Mouse (Mus musculus): ENCODE measurements around the gene Igfbp7. TPM values are rescaled to one million over a fixed set of nuclear protein-coding genes. Genes with fewer than 3 reads are reported as not detected.

The Igfbp7 gene
- 35.8 and 36.4 TPM in 2 replicates for polyA plus RNA-seq (2016; fragmentation: Nextera tagmentation; extraction: Ambion mirVana)

DNA sequence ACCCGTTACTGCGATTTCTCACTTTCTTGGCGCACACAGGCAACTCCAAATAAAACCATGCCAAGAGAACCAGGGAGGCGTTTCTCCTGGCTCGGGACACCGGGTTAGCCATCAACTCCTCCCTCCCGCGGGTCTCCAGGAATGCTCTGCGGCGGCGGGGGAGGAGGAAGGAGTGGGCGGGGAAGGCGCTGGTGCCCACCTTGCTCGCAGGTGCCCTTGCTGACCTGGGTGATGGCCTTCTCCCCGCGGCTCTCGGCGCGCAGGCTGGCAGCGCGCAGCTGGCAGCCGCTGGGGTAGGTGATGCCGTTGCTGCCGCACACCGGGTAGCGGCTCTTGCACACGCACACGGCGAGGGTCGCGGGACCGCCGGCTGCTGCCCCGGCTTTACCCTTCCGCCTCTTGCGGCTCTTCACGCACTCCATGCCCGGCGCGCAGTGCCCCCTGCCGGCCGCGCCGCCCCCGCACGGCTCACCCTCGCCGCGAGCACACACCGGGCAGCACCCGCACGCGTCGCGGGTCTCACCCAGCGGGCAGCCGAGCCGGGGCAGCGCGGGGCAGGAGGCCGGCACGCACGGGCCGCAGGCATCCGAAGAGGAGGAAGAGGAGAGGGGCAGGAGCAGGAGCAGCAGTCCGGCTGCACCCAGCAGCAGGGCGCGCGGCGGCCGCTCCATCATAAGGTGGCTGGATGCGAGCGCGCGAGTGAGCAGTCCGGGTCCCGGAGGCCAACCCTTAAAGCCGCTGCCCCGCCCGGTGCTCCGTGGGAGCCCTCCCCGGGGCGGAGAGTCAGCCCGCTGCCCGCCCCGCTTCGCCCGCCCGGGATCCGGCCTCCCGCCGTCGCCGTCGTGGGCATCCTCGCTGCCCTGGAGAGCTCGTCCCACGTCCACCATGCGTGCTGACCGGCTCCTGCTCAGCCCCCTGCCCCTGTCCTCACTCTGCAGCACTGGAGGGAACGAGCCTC lies at the start of gene Igfbp7:
Igfbp7 (minus strand) TSS at position 701 of the 958 bp plus-strand sequence.
- H3K4me2 ChIP-seq (replicated peaks): peak within 1 kb of the TSS; percentile 92
- ATAC-seq (ENCODE audit: low FRiP score, low read depth): peak; percentile 93
- peak within 1 kb of the TSS; percentile 62 for H3K4me3 ChIP-seq
- H3K4me1 ChIP-seq: peaks cover 8% of the 10 kb centered on the region; the same call in 1 of the 2 replicates
- no peak within 1 kb of the TSS for H3K27ac ChIP-seq (replicated peaks)
- H3K27me3 ChIP-seq: peaks cover 39% of the 10 kb centered on the region
- H3K9ac ChIP-seq (replicated peaks): peak within 1 kb of the TSS; percentile 61
- 6% methylated on average over 85 of the region's 101 CpGs for WGBS
- no peaks in the 10 kb centered on the region for H3K36me3 ChIP-seq
- H3K9me3 ChIP-seq: no peaks in the 10 kb centered on the region

DNA sequence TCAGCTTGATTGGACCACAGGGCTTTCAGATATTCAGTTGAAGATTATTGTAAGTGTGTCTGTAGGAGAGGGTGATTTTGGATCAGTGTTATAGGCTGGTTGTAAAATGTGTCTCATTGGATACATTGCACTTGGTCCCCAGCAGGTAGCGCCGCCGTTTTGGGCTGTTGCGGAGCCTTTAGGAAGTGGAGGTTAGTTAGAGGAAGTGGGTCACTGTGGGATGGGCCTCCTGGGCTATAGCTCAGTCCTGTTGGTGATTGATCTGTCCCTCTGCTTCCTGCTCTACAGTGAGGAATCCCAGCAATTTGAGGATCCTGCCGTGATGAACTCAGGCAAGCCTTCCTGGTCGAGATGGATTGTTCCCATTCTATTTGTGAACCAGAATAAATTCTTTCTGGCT lies 44.3 kb upstream of the Igfbp7 start:
- Histone ChIP-seq H3K27me3 (no peaks in the 10 kb centered on the region), H3K4me1 (no peaks in the 10 kb centered on the region), H3K36me3 (no peaks in the 10 kb centered on the region), H3K4me2 (replicated peaks) (no peak overlapping the region), H3K9ac (replicated peaks) (no peak overlapping the region), H3K4me3 (no peak overlapping the region), H3K27ac (replicated peaks) (no peak overlapping the region), H3K9me3 (no peaks in the 10 kb centered on the region)
- ATAC-seq (ENCODE audit: low FRiP score, low read depth): no peak
- 87% methylated on average over 6 of the region's 6 CpGs for WGBS

DNA sequence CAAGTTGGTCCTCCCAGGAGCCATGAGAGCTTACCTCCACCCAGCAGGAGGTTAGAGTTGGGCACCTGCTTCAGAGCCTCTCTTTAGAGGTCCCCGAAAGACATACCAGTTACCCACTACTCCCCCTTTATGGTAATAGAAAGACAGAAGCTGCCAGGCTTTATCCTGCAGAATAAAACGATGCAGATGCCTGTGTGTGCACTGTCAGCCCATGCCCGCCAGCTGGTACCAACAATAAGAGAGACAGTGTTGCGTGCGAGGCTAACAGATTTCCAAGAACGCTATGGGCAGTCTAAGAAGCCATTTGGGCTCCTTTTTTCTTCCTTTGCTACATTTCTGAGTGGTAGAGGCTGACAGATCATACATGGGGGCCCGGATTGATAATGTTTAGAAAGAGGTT lies 41.7 kb upstream of the Igfbp7 start:
- Histone ChIP-seq H3K27ac (replicated peaks) (no peak overlapping the region), H3K4me2 (replicated peaks) (no peak overlapping the region), H3K9ac (replicated peaks) (no peak overlapping the region), H3K36me3 (no peaks in the 10 kb centered on the region), H3K4me3 (no peak overlapping the region), H3K27me3 (no peaks in the 10 kb centered on the region), H3K4me1 (no peaks in the 10 kb centered on the region), H3K9me3 (no peaks in the 10 kb centered on the region)
- ATAC-seq (ENCODE audit: low FRiP score, low read depth): no peak
- 90% methylated on average over 7 of the region's 7 CpGs for WGBS

DNA sequence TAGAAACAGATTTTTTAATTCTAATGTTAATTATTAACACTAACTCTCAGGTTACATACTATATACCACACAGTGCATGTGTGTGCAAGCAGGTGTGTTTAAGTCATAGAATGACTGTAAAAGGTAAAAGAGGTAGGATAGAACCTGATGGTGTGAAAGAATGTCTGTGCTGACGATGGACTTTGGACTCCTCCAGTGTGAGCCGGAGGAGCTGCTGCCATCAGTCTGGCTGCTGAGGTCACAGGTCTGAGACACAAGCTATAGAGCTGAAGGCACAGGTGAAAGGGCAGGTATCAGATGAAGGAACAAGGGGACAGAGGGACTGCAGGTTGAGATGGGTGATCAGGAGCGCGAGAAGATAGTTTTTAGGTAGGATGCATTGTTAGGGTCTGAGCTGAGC lies 37.6 kb upstream of the Igfbp7 start:
- no peak for ATAC-seq (ENCODE audit: low FRiP score, low read depth)
- H3K36me3 ChIP-seq: no peaks in the 10 kb centered on the region

DNA sequence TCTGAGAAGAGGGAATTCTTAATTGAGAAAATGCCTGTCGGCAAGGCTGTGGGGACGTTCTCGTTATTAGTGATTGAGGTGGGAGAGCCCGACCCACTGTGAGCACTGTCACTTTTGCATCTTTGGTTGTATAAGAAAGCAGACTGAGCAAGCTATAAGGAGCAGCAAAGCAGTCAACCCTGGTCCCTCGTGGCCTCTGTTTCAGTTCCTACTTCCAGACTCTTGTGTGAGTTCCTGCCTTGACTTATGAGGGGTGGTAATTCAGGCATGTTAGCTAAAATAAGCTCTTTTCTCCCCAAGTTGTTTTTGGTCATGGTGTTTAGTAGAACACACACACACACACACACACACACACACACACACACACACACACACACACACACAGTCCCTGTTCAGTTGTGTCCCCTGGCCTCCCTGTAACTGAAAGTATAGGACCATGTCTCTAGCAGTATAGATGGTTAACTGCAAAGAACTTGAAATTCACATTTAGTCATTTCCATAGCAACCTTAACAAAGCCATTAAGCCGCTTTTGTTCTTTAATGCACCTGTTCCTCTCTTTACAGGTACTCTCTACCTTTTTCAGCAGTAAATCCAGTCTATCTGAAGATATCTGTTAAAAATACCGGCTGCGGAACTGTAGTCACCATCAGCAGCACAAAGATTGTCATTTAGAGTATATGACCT lies 36.2 kb upstream of the Igfbp7 start:
- no peaks in the 10 kb centered on the region for H3K27me3 ChIP-seq
- no peak for ATAC-seq (ENCODE audit: low FRiP score, low read depth)
- H3K9ac ChIP-seq (replicated peaks): no peak overlapping the region

More for the DNA sequence above, 37.6 kb upstream of the Igfbp7 start:
- Histone ChIP-seq H3K9me3 (no peaks in the 10 kb centered on the region), H3K27ac (replicated peaks) (no peak overlapping the region), H3K4me2 (replicated peaks) (no peak overlapping the region), H3K9ac (replicated peaks) (no peak overlapping the region), H3K4me1 (no peaks in the 10 kb centered on the region), H3K27me3 (no peaks in the 10 kb centered on the region), H3K4me3 (no peak overlapping the region)
- 96% methylated on average over 4 of the region's 4 CpGs for WGBS

DNA sequence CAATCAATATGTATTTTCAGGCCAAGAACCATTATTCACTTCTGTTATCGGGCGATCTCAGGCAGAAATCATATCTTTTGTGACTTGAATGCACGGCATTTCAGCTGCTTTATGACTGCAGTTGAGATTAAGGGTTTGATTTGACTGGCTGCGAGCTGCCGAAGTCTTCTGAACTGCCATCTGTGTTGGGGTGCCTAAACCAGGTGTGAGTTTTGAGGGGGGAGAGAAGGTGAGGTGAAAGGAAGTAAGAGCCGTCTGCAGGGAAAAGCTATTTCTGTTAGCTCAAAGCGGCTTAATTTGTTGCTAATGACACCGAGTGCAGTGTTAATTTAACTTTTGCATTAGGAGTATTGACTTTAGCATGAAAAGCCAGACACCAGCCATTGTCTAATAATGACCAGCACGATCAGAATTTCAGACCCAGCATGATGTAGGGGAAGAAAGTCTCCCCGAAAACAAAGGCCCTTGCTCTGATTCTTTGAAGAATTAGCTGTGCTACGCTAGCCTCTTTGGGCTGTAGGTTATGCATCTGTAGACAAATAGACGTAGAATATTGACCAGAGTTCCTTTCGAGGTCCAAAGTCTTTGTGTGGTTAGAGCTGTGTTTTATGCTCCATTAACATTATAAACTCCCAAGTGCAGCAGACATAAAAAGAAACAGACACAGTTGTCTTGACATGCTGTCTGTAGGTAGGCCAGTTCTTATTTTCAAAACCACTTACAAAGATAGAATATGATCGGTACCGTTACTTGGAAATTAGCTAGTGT lies 35.2 kb upstream of the Igfbp7 start:
- H3K4me2 ChIP-seq (replicated peaks): no peak overlapping the region
- H3K9me3 ChIP-seq: no peaks in the 10 kb centered on the region
- no peaks in the 10 kb centered on the region for H3K27me3 ChIP-seq
- ATAC-seq (ENCODE audit: low FRiP score, low read depth): no peak
- no peak overlapping the region for H3K4me3 ChIP-seq
- H3K9ac ChIP-seq (replicated peaks): no peak overlapping the region
- H3K4me1 ChIP-seq: no peaks in the 10 kb centered on the region
- 76% methylated on average over 15 of the region's 15 CpGs for WGBS
- H3K36me3 ChIP-seq: no peaks in the 10 kb centered on the region
- H3K27ac ChIP-seq (replicated peaks): no peak overlapping the region

More for the DNA sequence above, 36.2 kb upstream of the Igfbp7 start:
- no peaks in the 10 kb centered on the region for H3K36me3 ChIP-seq
- H3K4me1 ChIP-seq: no peaks in the 10 kb centered on the region
- 81% methylated on average over 8 of the region's 8 CpGs for WGBS
- no peak overlapping the region for H3K4me2 ChIP-seq (replicated peaks)
- H3K4me3 ChIP-seq: no peak overlapping the region
- H3K9me3 ChIP-seq: no peaks in the 10 kb centered on the region
- no peak overlapping the region for H3K27ac ChIP-seq (replicated peaks)

DNA sequence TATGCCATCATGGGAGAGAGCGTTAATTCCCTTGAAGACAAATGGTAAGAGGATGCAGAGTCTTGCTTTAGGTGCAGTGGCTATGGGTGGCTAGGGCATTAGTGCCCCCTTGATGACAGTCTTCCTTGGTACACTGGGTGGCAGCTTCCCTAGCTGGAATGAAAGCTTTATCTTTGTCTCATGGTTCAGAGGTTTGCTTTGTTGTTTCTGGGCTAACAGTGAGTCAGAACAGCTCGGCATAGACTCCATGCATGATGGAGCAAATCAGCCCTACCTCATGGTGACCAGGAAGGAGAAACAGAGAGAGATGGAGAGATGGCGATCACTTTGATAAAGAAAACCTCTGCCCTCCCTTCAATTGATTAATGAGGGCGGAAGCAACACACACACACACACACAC lies 28.5 kb upstream of the Igfbp7 start:
- Histone ChIP-seq H3K4me1 (no peaks in the 10 kb centered on the region), H3K9me3 (no peaks in the 10 kb centered on the region), H3K4me2 (replicated peaks) (no peak overlapping the region), H3K27ac (replicated peaks) (no peak overlapping the region), H3K4me3 (no peak overlapping the region), H3K27me3 (peaks cover 4% of the 10 kb centered on the region; the same call in 1 of the 2 replicates), H3K9ac (replicated peaks) (no peak overlapping the region), H3K36me3 (no peaks in the 10 kb centered on the region)
- 71% methylated on average over 4 of the region's 4 CpGs for WGBS
- ATAC-seq (ENCODE audit: low FRiP score, low read depth): no peak

DNA sequence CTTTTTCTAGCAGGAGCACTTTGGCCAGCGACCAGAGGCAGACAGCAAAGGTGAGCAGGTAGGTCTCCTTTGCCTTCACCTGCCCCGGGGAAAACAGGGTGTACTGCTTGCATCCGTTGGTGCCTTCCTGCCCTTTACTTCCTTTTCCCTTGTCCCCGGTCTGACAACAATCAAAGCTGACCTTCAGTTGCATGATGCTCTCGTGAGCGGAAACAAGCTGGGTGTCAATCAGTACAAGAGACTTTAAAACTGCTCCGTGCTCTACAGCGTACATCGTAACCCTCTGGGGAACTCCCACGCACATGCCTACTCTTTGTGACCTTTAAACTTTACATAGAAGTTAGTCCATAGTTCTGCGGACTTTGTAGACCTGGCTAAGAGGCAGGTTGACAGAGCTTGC lies 26.2 kb upstream of the Igfbp7 start:
- no peaks in the 10 kb centered on the region for H3K4me1 ChIP-seq
- no peak overlapping the region for H3K4me2 ChIP-seq (replicated peaks)
- peaks cover 4% of the 10 kb centered on the region; the same call in 1 of the 2 replicates for H3K27me3 ChIP-seq
- WGBS: 88% methylated on average over 11 of the region's 11 CpGs
- H3K27ac ChIP-seq (replicated peaks): no peak overlapping the region
- H3K9me3 ChIP-seq: no peaks in the 10 kb centered on the region
- ATAC-seq (ENCODE audit: low FRiP score, low read depth): no peak
- no peak overlapping the region for H3K4me3 ChIP-seq
- no peak overlapping the region for H3K9ac ChIP-seq (replicated peaks)
- H3K36me3 ChIP-seq: no peaks in the 10 kb centered on the region

DNA sequence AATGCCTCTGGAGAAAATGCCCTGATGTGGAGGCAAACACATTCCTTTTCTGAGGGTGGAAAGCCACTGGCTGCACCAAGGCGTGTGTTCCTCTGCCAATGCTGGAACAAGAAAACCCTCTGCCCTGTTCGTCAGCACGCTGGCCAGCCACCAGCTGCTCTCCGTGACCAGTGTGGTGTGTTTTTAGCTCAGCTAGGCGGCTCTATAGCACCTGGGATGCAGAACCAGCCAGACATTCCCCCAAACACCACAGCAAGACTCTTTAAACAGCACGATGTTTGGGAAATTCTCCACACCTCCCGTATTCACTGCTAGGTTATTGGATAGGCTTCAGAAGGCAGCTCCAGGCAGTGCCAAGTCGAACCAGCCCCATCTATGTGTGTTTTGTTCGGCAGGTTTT lies 25.7 kb upstream of the Igfbp7 start:
- 80% methylated on average over 9 of the region's 9 CpGs for WGBS
- no peak for ATAC-seq (ENCODE audit: low FRiP score, low read depth)
- Histone ChIP-seq H3K4me3 (no peak overlapping the region), H3K27me3 (peaks cover 4% of the 10 kb centered on the region; the same call in 1 of the 2 replicates), H3K4me2 (replicated peaks) (no peak overlapping the region), H3K9me3 (no peaks in the 10 kb centered on the region), H3K9ac (replicated peaks) (no peak overlapping the region), H3K4me1 (no peaks in the 10 kb centered on the region), H3K36me3 (no peaks in the 10 kb centered on the region), H3K27ac (replicated peaks) (no peak overlapping the region)

DNA sequence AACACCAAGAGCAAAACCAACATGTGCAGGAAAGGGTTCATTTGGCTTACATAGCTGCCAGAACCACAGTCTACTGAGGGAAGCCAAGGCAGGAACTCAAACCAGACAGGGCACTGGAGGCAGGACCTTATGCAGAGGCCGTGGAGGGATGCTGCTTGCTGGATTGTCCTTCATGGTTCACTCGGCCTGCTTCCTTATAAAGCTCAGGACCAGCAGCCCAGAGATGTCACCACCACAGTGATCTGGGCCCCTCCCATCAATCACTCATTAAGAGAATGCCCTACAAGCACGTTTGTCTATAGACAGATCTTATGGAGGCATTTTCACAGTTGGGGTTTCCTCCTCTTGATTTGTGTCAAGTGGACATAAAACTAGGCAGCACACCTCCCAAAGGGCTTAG lies 25.3 kb upstream of the Igfbp7 start:
- no peak for ATAC-seq (ENCODE audit: low FRiP score, low read depth)
- H3K9me3 ChIP-seq: no peaks in the 10 kb centered on the region
- H3K4me3 ChIP-seq: no peak overlapping the region
- H3K36me3 ChIP-seq: no peaks in the 10 kb centered on the region
- H3K4me2 ChIP-seq (replicated peaks): no peak overlapping the region
- no peaks in the 10 kb centered on the region for H3K4me1 ChIP-seq
- H3K9ac ChIP-seq (replicated peaks): no peak overlapping the region
- H3K27ac ChIP-seq (replicated peaks): no peak overlapping the region
- WGBS: 70% methylated on average over 3 of the region's 3 CpGs
- peaks cover 4% of the 10 kb centered on the region; the same call in 1 of the 2 replicates for H3K27me3 ChIP-seq

DNA sequence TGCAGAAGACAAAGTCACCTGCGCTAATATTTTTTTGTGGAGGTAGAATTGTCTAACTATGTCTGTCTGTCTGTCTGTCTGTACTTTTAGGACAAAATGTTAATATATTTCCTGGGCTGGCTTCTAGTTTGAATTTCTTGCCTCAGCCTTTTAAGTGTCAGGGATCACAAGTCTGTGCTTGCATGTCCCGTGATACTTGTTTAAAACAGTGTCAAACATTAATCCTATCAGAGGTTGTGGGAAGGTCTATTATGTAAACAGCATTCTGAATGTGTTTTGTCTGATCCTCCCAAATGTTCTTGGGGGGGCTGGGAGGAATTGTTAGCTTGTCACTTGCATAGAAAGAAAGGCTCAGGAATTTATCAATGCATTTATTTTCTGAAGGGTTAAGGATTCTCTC lies 24.6 kb upstream of the Igfbp7 start:
- Histone ChIP-seq H3K27ac (replicated peaks) (no peak overlapping the region), H3K9me3 (no peaks in the 10 kb centered on the region), H3K4me3 (no peak overlapping the region), H3K36me3 (no peaks in the 10 kb centered on the region), H3K27me3 (peaks cover 4% of the 10 kb centered on the region; the same call in 1 of the 2 replicates), H3K4me2 (replicated peaks) (no peak overlapping the region), H3K9ac (replicated peaks) (no peak overlapping the region), H3K4me1 (no peaks in the 10 kb centered on the region)
- WGBS: 66% methylated on average over 2 of the region's 2 CpGs
- ATAC-seq (ENCODE audit: low FRiP score, low read depth): no peak
